Mouse (Mus musculus): ENCODE data around the gene Tmx4. TPM values are rescaled to one million over a fixed set of nuclear protein-coding genes. Genes with fewer than 3 reads are reported as not detected.
A peak's percentile ranks its signal among the peaks of the same experiment; 100 is the strongest.

Gene Tmx4
- total RNA-seq, 2 experiments from 2014 or later: 17.6 to 34.2 TPM

- ATAC-seq (replicated peaks; ENCODE audit: low FRiP score, low TSS enrichment, poor library complexity, severe bottlenecking): no peak
These were observed 52.8 kb downstream of the Tmx4 start for GRCm38 (mm10) chr2:134591081-134591694.

- no peak for ATAC-seq (replicated peaks; ENCODE audit: low FRiP score, low TSS enrichment, poor library complexity, severe bottlenecking)
These were observed 58.7 kb downstream of the Tmx4 start for GRCm38 (mm10) chr2:134585243-134585642.

GRCm38 (mm10) chr2:134559422-134559821 lies 84.5 kb downstream of the Tmx4 start:
- no peak for ATAC-seq (replicated peaks; ENCODE audit: low FRiP score, low TSS enrichment, poor library complexity, severe bottlenecking)

- ATAC-seq (replicated peaks; ENCODE audit: low FRiP score, low TSS enrichment, poor library complexity, severe bottlenecking): no peak
These were observed 89.7 kb downstream of the Tmx4 start, which contains the start of gene Hao1 for GRCm38 (mm10) chr2:134554221-134554727. Hao1 (minus strand) TSS chr2:134554368.

GRCm38 (mm10) chr2:134552358-134552757 lies 91.6 kb downstream of the Tmx4 start:
- ATAC-seq (replicated peaks; ENCODE audit: low FRiP score, low TSS enrichment, poor library complexity, severe bottlenecking): no peak

- peak; percentile 87 for ATAC-seq (replicated peaks; ENCODE audit: low FRiP score, low TSS enrichment, poor library complexity, severe bottlenecking)
These were observed 94.2 kb downstream of the Tmx4 start for GRCm38 (mm10) chr2:134549770-134550169.

- ATAC-seq (replicated peaks; ENCODE audit: low FRiP score, low TSS enrichment, poor library complexity, severe bottlenecking): no peak
These were observed 98.8 kb downstream of the Tmx4 start for GRCm38 (mm10) chr2:134545116-134545515.

- 0 out of 2 replicates have a peak, but pooled peaks have one; percentile 28 for ATAC-seq (replicated peaks; ENCODE audit: low FRiP score, low TSS enrichment, poor library complexity, severe bottlenecking)
These were observed 99.5 kb downstream of the Tmx4 start for GRCm38 (mm10) chr2:134544321-134545065.

Other genes starting within 250 kb of the Tmx4 start
- gene Hao1, start 89.8 kb downstream of the Tmx4 start, total RNA-seq (2014; fragmentation: Nextera tagmentation): not detected in 2 replicates
- gene Hao1, start 89.8 kb downstream of the Tmx4 start, total RNA-seq (2017): not detected in 2 replicates
- gene Plcb1, start 141.9 kb upstream of the Tmx4 start, total RNA-seq (2014; fragmentation: Nextera tagmentation): not detected in 2 replicates
- 0.89 and 1.2 TPM in 2 replicates for gene Plcb1, start 141.9 kb upstream of the Tmx4 start, total RNA-seq (2017)

Measured in megakaryocyte-erythroid progenitor cell, adult 5-6 weeks (primary cell).